Mouse (Mus musculus) CH12.LX (cell line): Measurements from ENCODE around the gene Mybph. TPM values are rescaled to one million over a fixed set of nuclear protein-coding genes. Genes with fewer than 3 reads are reported as not detected.

Experiments used
- DNase-seq: peaks from one replicate; pipeline ENCODE4 v3.0.0-alpha.2; 2013; ENCODE audit errors: extremely low read depth
- H3K27ac ChIP-seq: 2 replicates; pipeline ENCODE4 v1.5.1; 2012; ENCODE audit warnings: low read depth, mild to moderate bottlenecking, control low read depth, moderate library complexity; ENCODE audit not compliant: insufficient read depth
- H3K27me3 ChIP-seq: replicated peaks from 2 replicates; pipeline ENCODE3; 2012; ENCODE audit warnings: inconsistent platforms
- H3K36me3 ChIP-seq, 2 experiments: replicated peaks in 1 of 2; 2 replicates each; pipeline versions ENCODE3 to v1.6.1; 2012; ENCODE audit warnings: inconsistent platforms in 1 of 2, low read length in 1 of 2, mild to moderate bottlenecking in 1 of 2, mixed read lengths in 1 of 2, moderate library complexity in 1 of 2; ENCODE audit not compliant: control insufficient read depth in 1 of 2, insufficient read depth in 1 of 2
- H3K4me1 ChIP-seq, 2 experiments: 2 replicates each; pipeline ENCODE4 v1.6.1; 2012; ENCODE audit warnings: inconsistent platforms in 1 of 2, moderate library complexity in 1 of 2; ENCODE audit not compliant: insufficient read depth in 2 of 2, control insufficient read depth in 1 of 2
- H3K4me2 ChIP-seq: 2 replicates; pipeline ENCODE4 v1.6.1; 2012; ENCODE audit warnings: low read depth, mild to moderate bottlenecking, control low read depth; ENCODE audit not compliant: poor library complexity, insufficient read depth, severe bottlenecking
- H3K4me3 ChIP-seq, 3 experiments: fragments of 150-350 bp in 1 of 3; sonication (generic) in 1 of 3; replicated peaks in 1 of 3; 2 replicates each; pipeline versions ENCODE3 to v1.5.1; 2011 to 2012; ENCODE audit warnings: low read depth in 2 of 3, low read length in 2 of 3, mild to moderate bottlenecking in 2 of 3, moderate library complexity in 2 of 3, control low read depth in 1 of 3, improper control_type of control experiment in 1 of 3, inconsistent platforms in 1 of 3, mixed read lengths in 1 of 3; ENCODE audit not compliant: poor library complexity in 1 of 3
- H3K79me2 ChIP-seq: replicated peaks from 2 replicates; pipeline ENCODE4 v1.6.1; 2012; ENCODE audit warnings: mild to moderate bottlenecking, moderate library complexity; ENCODE audit not compliant: control insufficient read depth, poor library complexity, insufficient read depth, severe bottlenecking; ENCODE audit errors: extremely low read depth
- H3K9ac ChIP-seq: 2 replicates; pipeline ENCODE4 v1.6.1; 2012; ENCODE audit warnings: low read depth, mild to moderate bottlenecking, control low read depth, moderate library complexity; ENCODE audit not compliant: insufficient read depth
- H3K9me3 ChIP-seq: replicated peaks from 2 replicates; pipeline ENCODE3; 2012; ENCODE audit warnings: low read length, inconsistent platforms, mixed read lengths
- CHD2 ChIP-seq: IDR thresholded peaks from 2 replicates; pipeline ENCODE4 v1.6.1; 2011; ENCODE audit warnings: low read length, improper control_type of control experiment
- CTCF ChIP-seq, 2 experiments: IDR thresholded peaks in 1 of 2; conservative IDR thresholded peaks in 1 of 2; 2 replicates each; pipeline ENCODE4 v1.5.1; 2011 to 2012; ENCODE audit warnings: low read depth in 2 of 2, low read length in 2 of 2, improper control_type of control experiment in 1 of 2, inconsistent platforms in 1 of 2, mild to moderate bottlenecking in 1 of 2, moderate library complexity in 1 of 2
- E2F4 ChIP-seq: IDR thresholded peaks from 2 replicates; pipeline ENCODE4 v1.6.1; 2011; ENCODE audit warnings: low read depth, low read length, improper control_type of control experiment; ENCODE audit not compliant: insufficient replicate concordance
- EP300 ChIP-seq: IDR thresholded peaks from 2 replicates; pipeline ENCODE4 v1.6.1; 2011; ENCODE audit warnings: low read length, improper control_type of control experiment
- MAFK ChIP-seq: IDR thresholded peaks from 2 replicates; pipeline ENCODE4 v1.6.1; 2011; ENCODE audit warnings: low read length, improper control_type of control experiment; ENCODE audit not compliant: insufficient replicate concordance
- MAX ChIP-seq: IDR thresholded peaks from 2 replicates; pipeline ENCODE4 v1.6.1; 2011; ENCODE audit warnings: low read length, improper control_type of control experiment
- MXI1 ChIP-seq: IDR thresholded peaks from 2 replicates; pipeline ENCODE4 v1.6.1; 2011; ENCODE audit warnings: mild to moderate bottlenecking, low read depth, low read length, improper control_type of control experiment
- NELFE ChIP-seq: IDR thresholded peaks from 2 replicates; pipeline ENCODE4 v1.6.1; 2011; ENCODE audit warnings: low read depth, low read length, improper control_type of control experiment
- NRF1 ChIP-seq: IDR thresholded peaks from 2 replicates; pipeline ENCODE4 v1.6.1; 2014; ENCODE audit warnings: low read depth, mild to moderate bottlenecking, inconsistent platforms, low read length, improper control_type of control experiment, moderate library complexity
- POLR2AphosphoS2 ChIP-seq: IDR thresholded peaks from 2 replicates; pipeline ENCODE4 v1.6.1; 2011; ENCODE audit warnings: low read depth, low read length, improper control_type of control experiment
- RCOR1 ChIP-seq: conservative IDR thresholded peaks from 2 replicates; pipeline ENCODE4 v1.6.1; 2012; ENCODE audit warnings: low read depth, mild to moderate bottlenecking, inconsistent platforms, low read length, improper control_type of control experiment
- SMC3 ChIP-seq: IDR thresholded peaks from 2 replicates; pipeline ENCODE4 v1.6.1; 2011; ENCODE audit warnings: low read depth, low read length, improper control_type of control experiment
- TBP ChIP-seq: conservative IDR thresholded peaks from 2 replicates; pipeline ENCODE4 v1.6.1; 2011; ENCODE audit warnings: low read depth, low read length, improper control_type of control experiment
- TCF12 ChIP-seq: IDR thresholded peaks from 2 replicates; pipeline ENCODE4 v1.6.1; 2014; ENCODE audit warnings: low read depth, mild to moderate bottlenecking, inconsistent platforms, low read length, improper control_type of control experiment
- UBTF ChIP-seq: IDR thresholded peaks from 2 replicates; pipeline ENCODE4 v1.6.1; 2012; ENCODE audit warnings: low read depth, mild to moderate bottlenecking, inconsistent platforms, low read length, improper control_type of control experiment, moderate library complexity
- USF1 ChIP-seq: IDR thresholded peaks from 2 replicates; pipeline ENCODE4 v1.6.1; 2014; ENCODE audit warnings: low read depth, mild to moderate bottlenecking, inconsistent platforms, low read length, improper control_type of control experiment
- USF2 ChIP-seq: conservative IDR thresholded peaks from 2 replicates; pipeline ENCODE4 v1.6.1; 2011; ENCODE audit warnings: low read depth, low read length, improper control_type of control experiment
- ZKSCAN1 ChIP-seq: IDR thresholded peaks from 2 replicates; pipeline ENCODE4 v1.6.1; 2012; ENCODE audit warnings: low read depth, inconsistent platforms, low read length, improper control_type of control experiment, borderline replicate concordance
- dilution Hi-C: fragments of 300-500 bp; cut with MboI; formaldehyde crosslinking; loops from 2 replicates; pipeline ENCODE4 v1.14.3; 2020; ENCODE audit warnings: low sequenced_read_pairs; ENCODE audit not compliant: extremely low pct_unique_long_range_greater_than_20kb, extremely low pct_ligation_motif_present
- in situ Hi-C: fragments of 300-500 bp; cut with MboI; formaldehyde crosslinking; loops from 3 replicates; pipeline ENCODE4 v1.14.3; 2019; ENCODE audit warnings: low sequenced_read_pairs, low pct_ligation_motif_present, low pct_unique_long_range_greater_than_20kb, mixed read lengths
- polyA plus RNA-seq: library from polyadenylated mRNA; unstranded; fragments of >175 nt; gene quantifications from 2 replicates; pipeline ENCODE4 v1.2.1, GENCODE M21; 2012; ENCODE audit warnings: low read depth; ENCODE audit not compliant: insufficient read length
- total RNA-seq, 2 experiments: library from RNA; depleted of rRNA; stranded (reverse); fragments of 300-350 nt in 1 of 2; fragments of >200 nt in 1 of 2; gene quantifications; 2 replicates each; pipeline ENCODE4 v1.2.3; 2012 to 2014

The Mybph gene
- total and polyA plus RNA-seq, 3 experiments: 0.25 to 3.0 (median 0.51) TPM

DNA sequence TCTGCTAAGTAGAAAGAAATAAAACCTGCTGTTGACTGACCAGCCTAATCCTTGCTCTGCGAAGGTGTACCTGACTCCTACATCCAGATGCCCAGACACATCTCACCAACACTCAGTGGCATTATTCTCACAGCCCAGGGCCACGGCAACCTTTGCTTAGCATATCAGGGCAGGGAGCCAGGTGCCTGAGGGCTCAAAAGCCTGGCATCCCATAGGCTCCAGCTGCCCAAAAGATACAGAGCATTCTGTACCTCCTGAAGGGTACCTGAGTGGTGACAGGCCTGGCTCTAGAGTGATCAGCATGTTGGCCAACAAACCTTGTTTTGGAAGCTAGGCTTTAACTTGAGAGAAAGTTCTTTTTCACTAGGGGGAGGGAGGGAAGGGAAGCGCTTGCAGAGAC lies 38.0 kb downstream of the Mybph start:
- H3K4me3 ChIP-seq: no peak overlapping the region
- no peaks in the 10 kb centered on the region for H3K79me2 ChIP-seq
- no peaks in the 10 kb centered on the region for H3K36me3 ChIP-seq
- H3K9me3 ChIP-seq: no peaks in the 10 kb centered on the region
- peaks cover 12 to 43% of the 10 kb centered on the region in 2 experiments for H3K4me1 ChIP-seq
- dilution Hi-C loops: no loop called here
- no peak overlapping the region for H3K4me2 ChIP-seq
- no peak for DNase-seq
- in situ Hi-C loops: loop anchor here (5.0 kb wide), 1 partner anchor 34 kb away; no protein-coding TSS in a partner anchor
- TF ChIP-seq E2F4 (no peak), POLR2AphosphoS2 (no peak), USF1 (no peak), ZKSCAN1 (no peak), EP300 (no peak), CHD2 (no peak), MXI1 (no peak), MAFK (no peak), RCOR1 (no peak), SMC3 (no peak)
- peaks cover 3% of the 10 kb centered on the region for H3K27me3 ChIP-seq
- no peak overlapping the region for H3K9ac ChIP-seq
- H3K27ac ChIP-seq: no peak overlapping the region

- Histone ChIP-seq H3K4me2 (no peak overlapping the region), H3K79me2 (no peaks in the 10 kb centered on the region), H3K9ac (no peak overlapping the region), H3K27ac (no peak overlapping the region), H3K27me3 (peaks cover 3% of the 10 kb centered on the region), H3K9me3 (no peaks in the 10 kb centered on the region), H3K4me1 (peaks cover 12 to 47% of the 10 kb centered on the region in 2 experiments), H3K4me3 (no peak overlapping the region), H3K36me3 (no peaks in the 10 kb centered on the region)
- in situ Hi-C loops: loop anchor here (5.0 kb wide), 1 partner anchor 34 kb away; no protein-coding TSS in a partner anchor
- TF ChIP-seq ZKSCAN1: no peak
- TF ChIP-seq POLR2AphosphoS2: no peak
- no peak for TF ChIP-seq NELFE
- TF ChIP-seq MAX: no peak
- TF ChIP-seq USF2: no peak
- TF ChIP-seq NRF1: no peak
- TF ChIP-seq UBTF: no peak
- no peak for TF ChIP-seq E2F4
- no peak for TF ChIP-seq RCOR1
- no peak for TF ChIP-seq TBP
- no peak for TF ChIP-seq CTCF (conservative IDR thresholded peaks at IDR 0.05 in 1 of 2, IDR thresholded peaks at IDR 0.05 in 1 of 2; ENCODE audit: low read depth in 2 of 2, low read length in 2 of 2)
- no peak for TF ChIP-seq TCF12
- dilution Hi-C loops: no loop called here
- no peak for DNase-seq
Observed at GRCm38 (mm10) chr1:134231681-134232080, 38.4 kb downstream of the Mybph start.
